Mouse (Mus musculus) kidney, adult 2 months (tissue): Measurements from ENCODE around the gene Atrnl1.

ENCODE experiments used
- CTCF ChIP-seq: fragments of 200-500 bp; conservative IDR thresholded peaks from 2 replicates; pipeline ENCODE4 v1.5.1; 2011; ENCODE audit warnings: low read depth, mild to moderate bottlenecking, control low read depth, low read length, moderate library complexity, mixed read lengths; ENCODE audit not compliant: insufficient read depth, insufficient read length
- POLR2A ChIP-seq: fragments of 200-500 bp; IDR thresholded peaks from one replicate; pipeline ENCODE4 v1.6.1; 2011; ENCODE audit warnings: low read depth, low read length, control low read depth

DNA sequence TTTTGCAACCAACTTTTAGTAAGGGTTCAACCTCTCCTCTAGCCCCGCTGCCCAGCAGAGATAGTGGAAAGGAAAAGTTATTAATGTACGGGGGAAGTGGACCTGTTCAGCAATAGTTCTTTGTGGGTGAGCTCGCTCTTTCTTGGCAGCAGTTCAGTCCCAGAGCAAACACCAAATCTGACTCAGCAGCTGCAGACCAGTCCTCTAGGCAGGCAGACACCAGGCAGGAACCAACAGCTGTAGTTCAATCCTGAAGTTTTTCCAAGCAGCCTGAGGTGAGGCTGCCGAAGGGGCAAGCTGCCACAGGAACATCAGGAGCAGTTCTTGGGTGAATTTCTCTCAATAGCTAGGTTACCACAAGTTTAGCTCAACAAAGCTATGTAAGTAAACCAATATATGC is 489.5 kb downstream of the Atrnl1 start:
- TF ChIP-seq CTCF (no peak), POLR2A (no peak)
